Mouse (Mus musculus): ENCODE data around the gene Rnf114. TPM values are rescaled to one million over a fixed set of nuclear protein-coding genes. Genes with fewer than 3 reads are reported as not detected.
A peak's percentile ranks its signal among the peaks of the same experiment; 100 is the strongest.

Rnf114 gene
- total RNA-seq, 2 experiments from 2014 or later, result 41.9 to 47.1 TPM

DNA sequence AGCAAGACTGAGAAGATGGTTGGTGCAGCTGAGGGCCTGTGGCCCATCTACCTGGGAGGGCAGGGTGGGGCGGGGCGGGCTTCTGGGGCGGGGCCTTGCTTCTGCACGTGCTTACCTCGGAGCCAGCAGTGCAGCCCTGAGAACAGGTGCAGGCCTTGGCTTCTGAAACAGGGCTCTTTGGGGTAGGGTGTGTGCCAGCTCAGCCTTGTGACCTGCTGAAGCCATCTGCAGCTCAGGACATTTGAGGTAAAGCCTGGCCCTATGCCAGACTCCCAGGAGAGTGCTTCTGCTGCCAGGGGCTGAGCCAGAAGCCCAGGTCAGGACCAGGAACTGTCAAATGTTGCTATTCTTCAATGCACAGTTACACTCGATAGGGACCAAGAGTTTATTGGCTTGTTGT, 20.9 kb upstream of the Rnf114 start:
- intact Hi-C loops (cut with DNase I), result no loop called here
- peak; percentile 59 to 69 for DNase-seq

DNA sequence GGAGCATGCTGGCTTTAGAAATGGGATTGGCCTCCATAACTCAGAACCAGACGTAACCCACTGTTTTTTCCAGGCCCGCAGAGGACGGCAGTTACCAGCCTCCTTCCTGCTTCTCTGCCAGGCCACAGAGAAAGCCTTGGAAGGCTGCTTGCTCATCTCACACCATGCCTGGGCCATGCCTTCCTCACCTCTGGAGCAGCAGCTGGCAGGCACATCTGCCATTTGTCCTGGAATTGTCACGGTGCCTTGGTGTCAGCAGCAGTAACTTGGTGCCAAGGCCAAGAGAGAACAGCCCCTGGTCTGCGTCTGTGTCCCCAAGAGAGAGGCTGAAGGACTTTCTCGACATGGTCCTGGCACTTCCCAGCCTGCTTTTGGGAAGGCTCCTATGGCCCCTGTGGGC, 18.2 kb upstream of the Rnf114 start:
- no peak for DNase-seq
- intact Hi-C loops (cut with DNase I), result no loop called here

DNA sequence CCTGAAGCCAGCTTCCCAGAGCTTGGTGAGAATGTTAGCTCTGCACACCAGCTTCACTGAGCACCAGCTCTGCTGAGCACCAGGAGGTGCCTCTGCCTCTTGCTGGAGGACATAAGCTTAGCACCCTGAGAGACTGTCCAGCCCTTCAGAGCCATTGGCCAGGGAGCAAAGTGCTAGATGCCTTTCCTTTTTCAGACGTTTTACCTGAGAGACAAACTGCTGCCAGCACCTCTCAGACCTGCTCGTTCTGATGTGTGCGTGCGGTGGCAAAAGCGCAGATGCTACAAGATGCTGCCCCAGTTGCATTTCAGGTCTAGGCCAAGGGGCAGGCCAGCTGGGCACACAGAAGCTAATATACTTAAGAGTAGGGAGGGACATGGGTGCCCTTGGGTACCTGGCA, 16.8 kb upstream of the Rnf114 start:
- intact Hi-C loops (cut with DNase I), result no loop called here
- DNase-seq, result no peak

DNA sequence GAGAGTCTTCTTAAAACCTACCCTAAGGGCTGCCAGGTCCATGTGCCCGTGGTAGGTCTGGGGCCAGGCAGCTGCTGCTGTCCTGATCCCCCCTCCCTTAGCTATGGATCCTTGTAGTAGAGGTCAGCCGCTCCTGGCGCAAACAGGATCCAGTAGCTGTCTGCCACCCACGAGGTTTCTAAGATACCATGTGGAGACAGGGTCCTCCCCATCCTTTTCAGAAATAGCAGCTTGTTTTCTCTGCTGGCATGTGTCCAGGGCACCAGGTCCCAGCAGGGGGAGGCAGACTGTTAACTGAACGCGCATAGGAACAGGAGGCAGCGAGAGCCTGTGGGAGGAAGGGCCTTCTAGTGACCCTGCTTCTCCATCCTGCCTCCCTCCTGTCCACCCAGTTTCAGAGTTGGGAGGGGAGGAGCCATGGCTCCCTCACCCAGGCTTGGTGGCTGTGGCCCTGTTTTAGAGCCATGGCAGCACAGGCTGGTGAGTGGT, 16.2 kb upstream of the Rnf114 start:
- intact Hi-C loops (cut with DNase I), result no loop called here
- peak; percentile 78 to 80 for DNase-seq

DNA sequence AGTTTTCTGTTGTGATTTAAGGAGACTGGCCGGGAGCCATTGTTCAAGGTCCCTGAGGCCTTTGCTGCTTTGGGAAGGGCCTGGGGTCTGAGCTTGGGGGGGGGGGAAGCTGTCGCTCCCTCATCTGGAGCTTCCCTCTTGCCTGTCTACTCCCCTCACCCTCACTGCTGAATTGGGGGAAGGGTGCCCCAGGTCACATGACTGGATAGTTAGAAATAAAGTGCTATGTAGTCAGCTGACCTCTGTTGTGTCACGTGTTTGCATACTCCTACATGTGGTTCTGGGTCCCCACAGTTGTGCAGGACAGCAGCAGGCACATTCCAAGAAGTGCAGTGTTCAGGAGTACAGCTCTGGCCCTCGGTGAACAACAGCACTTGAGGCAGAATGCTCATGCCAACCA, 15.7 kb upstream of the Rnf114 start:
- no peak for DNase-seq
- intact Hi-C loops (cut with DNase I), result no loop called here

DNA sequence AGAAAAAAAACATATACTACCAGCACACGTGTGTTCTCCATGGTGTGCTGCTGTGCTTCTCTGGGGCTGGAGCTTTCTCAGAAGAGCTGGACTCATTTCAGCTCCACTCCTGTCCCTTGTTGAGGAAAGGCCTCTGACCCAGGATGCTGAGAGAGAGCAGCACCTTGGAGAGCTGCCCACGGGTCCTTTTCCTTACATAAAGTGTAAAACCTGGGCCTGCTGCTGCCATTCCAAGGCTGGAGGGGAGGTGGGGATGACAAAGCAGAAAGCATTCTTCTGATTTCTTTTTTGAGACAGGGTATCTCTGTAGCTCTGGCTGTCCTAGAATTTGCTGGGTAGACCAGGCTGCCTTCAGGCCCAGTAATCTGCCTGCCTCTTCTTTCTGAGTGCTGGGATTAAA, 14.3 kb upstream of the Rnf114 start:
- intact Hi-C loops (cut with DNase I), result no loop called here
- DNase-seq, result no peak

DNA sequence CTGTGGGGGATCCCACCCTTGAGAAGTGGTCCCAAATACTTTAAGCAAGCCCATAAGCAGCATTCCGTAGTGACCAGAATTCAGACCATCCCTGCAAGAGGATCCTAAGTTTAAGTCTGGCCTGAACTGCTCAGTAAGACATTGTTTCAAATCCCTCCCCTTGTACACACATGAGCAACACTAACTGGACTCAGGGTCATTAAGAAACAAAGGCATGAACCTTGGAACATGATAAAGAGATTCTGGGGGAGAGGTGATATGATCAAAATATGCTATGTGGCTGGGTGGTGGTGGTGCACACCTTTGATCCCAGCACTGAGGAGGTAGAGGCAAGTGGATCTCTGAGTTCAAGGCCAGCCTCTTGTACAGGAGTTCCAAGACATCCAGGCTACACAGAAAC, 12.9 kb upstream of the Rnf114 start:
- intact Hi-C loops (cut with DNase I), result no loop called here
- DNase-seq, result no peak

DNA sequence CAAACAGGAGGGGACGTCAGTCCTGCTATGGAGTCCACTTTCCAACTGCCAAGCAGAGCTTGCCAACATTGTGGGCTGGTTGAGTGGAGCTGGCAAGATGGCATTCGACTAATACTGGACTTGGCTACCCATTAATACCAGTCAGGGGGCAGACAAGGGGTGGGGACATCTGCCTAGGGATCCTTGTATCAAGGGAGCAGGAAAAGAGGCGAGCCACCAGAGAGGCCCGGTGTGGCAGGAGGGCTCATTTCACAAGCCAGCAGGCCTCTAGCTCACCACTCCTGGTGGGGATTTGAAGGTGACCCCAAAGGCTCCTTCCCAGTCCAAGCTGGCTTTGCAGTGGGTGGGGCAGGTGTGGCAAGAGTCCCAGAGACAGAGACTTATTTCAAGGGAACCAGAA, 9.8 kb upstream of the Rnf114 start:
- intact Hi-C loops (cut with DNase I), result no loop called here
- DNase-seq, result no peak

DNA sequence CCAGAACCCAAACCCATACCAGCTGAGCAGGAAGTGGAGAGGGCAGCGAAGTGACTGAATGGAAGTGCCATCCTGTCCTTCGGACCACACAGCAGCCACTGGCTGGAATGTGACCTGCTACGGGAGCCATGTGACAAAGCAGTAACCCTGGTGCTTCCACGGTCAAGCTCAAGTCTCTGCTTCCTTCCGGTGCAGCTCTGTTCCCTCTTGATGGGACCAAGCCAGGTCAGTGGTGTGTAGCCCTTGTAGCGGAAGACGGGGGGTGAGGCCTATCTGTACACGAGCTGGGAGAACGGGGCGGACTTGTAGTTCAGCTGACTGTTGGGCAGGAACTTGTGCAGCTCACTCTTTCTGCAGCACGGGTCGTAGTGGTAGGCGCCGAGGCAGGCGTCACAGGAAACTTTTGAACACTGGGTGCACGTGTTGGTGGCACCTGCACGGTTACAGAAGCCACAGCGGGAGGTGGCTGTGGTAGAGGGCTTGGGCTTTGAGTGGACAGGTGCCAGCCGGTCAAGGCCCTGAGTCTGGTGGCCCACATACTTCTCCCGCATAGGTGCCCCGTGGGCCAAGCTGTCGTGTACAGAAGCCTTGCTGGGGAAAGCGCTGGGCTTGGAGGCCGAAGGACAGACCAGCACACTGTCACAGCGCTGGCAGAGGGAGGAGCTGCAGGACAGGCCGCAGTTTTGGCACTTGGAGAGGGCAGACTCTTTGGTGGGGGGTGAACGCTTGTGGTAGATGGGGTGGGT, 9.2 kb upstream of the Rnf114 start:
- intact Hi-C loops (cut with DNase I), result no loop called here
- no peak for DNase-seq

DNA sequence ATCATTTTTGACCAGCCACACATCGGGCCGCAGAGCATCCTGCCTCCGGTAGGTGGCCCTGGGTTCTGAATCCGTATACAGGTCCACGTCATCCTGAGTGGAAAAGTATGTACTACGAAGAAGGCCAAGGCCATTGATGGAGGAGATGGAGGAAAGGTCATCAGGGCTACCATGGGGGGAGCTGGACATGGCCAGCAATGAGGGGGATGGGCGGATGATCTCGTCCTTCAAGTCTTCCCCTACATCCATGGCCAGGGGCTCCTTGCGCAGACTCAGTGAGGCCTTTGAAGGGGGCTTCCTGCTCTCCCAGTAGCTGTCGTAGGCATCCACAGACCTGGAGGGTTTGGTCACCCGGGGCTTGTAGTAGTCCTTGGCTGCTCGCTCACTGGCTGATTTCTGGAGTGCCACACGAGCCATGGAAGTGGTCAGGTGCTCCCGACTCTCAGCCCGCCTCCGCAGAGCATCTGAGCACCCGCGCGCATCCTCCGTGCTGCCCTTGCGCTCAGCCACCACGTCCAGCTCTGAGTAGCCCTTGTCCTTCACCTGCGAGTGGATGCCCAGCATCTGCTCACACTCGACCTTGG, 8.5 kb upstream of the Rnf114 start:
- no peak for DNase-seq
- intact Hi-C loops (cut with DNase I), result no loop called here

DNA sequence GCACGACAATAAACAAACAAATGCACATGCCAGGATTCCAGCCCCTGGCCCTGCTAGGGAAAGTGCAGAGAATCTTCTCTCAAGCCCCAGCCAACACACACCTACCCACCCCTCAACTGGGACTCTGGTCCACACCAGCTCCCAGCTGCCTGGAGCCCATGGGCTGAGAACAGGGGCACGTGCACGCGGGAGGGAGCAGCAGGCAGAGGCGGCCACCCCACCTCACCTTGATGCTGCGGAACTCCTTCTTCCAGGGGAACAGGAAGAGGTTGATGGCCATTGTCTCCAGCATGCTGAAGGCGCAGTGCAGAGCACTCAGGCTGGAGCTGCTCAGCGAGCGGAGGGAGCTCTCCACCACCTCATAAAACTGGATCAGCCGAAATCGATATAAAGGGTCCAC, 7.5 kb upstream of the Rnf114 start:
- DNase-seq, result no peak
- intact Hi-C loops (cut with DNase I), result no loop called here

DNA sequence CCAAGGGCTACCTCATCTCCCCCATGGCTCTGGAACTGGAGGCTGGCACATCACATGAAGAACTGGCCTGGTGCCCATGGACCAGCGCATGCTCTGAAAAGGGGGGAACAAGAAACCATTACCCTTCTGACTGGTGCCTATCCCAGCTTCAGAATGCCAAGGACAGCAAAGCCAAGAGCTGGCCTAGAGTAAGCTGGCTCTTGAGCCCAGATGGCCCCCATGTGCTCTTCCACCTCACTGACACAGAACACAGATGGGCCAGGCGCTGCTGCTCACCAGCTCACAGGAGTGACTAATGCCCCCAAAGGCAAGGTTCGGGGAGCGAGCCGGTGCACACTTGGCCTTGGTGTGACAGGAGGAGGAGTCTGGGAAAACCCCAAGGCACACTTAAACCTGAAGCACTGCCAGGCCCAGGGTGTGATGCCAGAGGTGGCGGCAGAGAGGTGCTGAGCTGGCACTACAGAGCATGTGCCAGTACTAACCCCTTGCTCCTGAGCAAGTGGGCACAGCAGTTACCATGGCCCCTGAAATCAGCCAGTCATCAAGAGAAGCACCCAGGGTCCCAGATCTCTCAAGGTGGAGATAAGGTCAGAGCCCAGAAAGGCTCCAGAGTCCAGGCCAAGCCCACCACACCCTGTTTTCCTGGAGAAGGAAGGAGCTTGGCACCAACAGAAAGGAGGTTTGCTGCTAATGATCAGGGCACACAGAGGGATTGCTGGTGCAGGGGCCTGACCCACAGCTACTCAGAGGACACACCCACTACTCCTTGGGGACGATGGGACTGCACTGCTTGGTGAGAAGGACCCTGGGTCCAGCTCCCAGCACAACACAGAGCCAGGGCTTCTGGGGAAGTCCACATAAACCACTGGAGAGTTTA, 6.7 kb upstream of the Rnf114 start:
- intact Hi-C loops (cut with DNase I), result no loop called here
- DNase-seq, result peak; percentile 84 to 86

DNA sequence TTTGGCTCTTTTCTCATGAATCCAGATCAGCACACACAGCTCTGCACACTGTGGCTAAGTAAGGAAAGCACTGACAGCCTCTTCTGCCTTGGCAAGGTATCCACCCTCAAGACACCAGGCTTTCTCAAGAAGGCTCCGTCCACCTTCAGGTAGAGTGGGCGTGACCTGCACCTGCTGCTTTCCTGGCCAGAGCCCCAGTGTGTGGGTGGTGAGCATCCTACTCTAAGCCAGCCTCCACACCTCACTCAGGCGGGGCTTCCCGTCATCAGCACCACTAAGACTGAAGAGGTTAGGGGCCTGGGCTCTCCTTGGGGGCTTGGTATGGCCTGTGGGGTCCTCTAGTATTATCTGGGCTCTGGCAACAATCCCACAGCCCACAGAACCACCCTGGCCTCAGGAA, 5.9 kb upstream of the Rnf114 start:
- intact Hi-C loops (cut with DNase I), result no loop called here
- DNase-seq, result no peak

DNA sequence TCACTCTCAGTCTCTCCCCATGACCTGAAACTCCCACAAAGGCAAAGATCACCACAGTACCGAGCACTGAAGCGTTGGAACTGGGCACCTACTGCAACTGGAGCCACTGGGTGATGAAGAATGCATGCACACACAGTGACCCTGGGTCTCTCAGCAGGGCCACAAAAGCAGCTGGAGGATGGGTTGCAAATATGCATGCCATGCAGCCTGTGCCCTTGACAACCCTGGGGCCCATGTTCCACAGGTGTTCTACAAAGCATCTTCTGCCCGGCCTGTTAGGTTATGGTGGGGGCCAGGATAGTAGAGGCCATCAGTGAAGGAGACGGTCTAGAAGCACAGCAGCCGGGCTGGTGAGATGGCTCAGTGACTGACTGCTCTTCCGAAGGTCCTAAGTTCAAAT, 4.9 kb upstream of the Rnf114 start:
- no peak for DNase-seq
- intact Hi-C loops (cut with DNase I), result no loop called here

DNA sequence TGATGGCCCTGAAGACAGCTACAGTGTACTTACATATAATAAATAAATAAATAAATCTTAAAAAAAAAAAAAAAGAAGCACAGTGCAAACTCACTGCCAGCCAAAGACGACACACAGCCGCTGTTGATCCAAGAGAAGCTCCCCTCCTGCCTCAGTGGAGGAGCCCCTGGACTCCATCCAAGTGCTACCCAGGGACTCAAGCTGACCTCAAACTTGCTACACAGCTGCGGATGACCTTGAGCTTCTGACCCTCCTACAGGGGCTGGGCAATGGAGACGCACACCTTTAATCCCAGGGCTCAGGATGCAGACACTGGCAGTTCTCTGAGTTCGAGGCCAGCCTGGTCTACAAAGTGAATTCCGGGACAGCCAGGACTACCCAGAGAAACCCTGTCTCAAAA, 4.5 kb upstream of the Rnf114 start:
- DNase-seq, result no peak
- intact Hi-C loops (cut with DNase I), result no loop called here

DNA sequence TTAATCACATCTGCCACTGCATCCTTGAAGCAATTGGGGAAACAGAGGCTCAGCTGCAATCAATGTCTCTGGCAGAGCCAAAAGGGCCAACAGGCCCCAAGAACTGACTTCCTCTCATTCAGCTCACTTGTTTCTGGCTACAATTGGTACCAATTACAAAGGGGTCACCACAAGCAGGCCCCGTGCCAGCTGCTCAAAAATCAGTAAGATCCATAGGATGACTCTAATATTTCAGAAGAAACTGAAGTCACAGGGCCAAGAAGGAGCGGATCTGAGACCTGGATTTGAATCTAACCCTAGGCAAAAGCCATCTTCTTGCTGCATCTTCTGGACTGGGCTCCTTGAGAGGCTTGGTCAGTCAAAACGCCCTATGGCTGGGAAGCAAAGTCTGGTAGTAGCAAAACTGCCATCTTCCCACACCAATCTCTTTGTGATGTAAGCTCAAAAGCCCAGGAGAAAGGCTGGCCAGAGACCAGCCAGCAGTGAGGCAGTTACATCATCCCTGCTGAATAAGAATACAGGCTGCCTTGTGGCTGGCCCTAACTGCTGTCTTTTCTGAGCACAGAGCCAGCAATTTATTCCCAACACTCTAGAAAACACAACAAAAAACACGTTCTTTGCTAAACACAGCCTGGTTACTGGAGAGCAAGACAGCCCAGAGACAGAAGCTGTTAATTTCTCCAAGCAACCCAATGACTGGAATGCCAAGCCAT, 1.5 kb upstream of the Rnf114 start:
- no peak for DNase-seq
- intact Hi-C loops (cut with DNase I), result no loop called here

DNA sequence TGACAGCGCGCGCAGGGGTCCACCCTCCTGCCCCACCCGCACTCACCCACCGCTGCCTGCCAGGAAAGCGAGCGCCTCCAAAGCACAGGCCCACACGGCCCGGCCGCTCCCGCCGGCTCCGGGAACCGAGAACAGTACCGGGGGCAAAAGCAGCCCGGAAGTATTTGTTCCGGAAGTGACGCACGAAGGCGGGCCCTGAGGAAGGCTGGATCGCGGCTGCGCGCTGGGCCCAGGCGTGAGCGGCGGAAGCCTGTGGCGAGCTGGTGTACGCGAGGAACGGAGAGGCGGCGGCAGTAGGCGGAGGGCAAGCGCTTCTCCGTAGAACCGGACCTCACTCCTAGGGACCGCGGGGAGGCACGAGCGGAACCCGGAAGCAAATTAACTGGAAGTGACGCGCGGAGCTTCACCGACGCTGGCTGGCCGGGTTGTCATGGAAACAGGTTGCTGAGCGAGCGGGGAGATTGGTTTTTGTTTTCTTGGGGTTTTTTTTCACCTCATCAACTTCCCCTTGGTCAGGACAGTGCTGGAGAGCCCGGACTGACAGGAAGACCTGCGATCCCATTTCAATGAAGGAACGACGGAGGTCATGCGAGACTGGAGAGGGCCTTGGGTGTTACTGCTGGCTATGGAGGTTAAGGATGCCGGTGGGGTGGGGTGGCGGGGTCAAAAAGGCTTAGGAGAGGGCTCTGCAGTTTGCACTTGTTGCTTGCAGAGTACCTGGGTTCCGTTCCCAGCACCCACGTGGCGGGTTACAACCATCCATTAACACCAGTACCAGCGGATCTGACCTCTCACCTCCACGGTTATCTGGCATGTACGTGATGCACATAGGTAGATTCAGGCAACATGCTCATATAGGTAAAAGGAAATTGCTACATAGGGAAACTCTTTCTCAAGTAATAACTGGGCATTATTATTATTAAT, 530 bp downstream of the Rnf114 start, which contains the start of gene Spata2:
Gene Spata2 (minus strand): TSS at position 175 of the 924 bp plus-strand sequence.
- peak; percentile 96 for DNase-seq
- intact Hi-C loops (cut with DNase I), result no loop called here

DNA sequence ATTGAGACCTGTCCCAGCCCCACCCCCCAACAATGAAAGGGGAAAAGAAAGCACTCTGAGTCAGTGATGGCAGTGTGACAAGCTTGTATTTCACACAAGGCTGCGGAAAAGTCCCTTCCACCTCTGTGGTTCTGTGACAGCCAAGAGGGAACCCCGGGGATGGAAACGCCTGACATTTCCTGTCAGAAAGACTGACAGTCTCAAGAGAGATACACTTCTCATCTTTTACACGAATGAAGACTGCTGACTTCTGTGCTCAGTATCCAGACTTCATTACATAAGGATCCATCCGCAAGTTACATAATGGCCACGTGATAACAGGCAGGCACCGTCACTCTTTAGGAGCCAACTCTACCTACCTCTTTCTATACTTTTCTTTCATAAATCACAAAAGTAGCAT, 4.0 kb downstream of the Rnf114 start:
- intact Hi-C loops (cut with DNase I), result no loop called here

DNA sequence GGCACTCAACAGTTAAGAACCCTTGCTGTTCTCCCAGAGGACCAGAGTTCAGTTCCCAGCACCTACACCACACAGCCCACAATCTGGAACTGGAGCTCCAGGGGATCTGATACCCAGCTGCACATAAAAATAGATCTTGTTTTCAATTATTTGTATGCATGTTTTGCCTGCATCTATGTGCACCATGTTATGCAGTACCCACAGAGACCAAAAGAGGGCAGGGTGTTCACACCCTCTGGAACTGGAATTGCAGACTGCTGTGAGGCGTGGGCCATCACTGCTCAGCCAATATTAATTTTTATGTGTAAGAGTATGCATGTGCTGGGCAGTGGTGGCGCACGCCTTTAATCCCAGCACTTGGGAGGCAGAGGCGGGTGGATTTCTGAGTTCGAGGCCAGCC, 4.8 kb downstream of the Rnf114 start:
- DNase-seq, result peak; percentile 50 to 73
- intact Hi-C loops (cut with DNase I), result no loop called here

More for the DNA sequence above, 4.0 kb downstream of the Rnf114 start:
- DNase-seq, result no peak
